Mouse (Mus musculus) forebrain, postnatal 0 days (tissue): ENCODE results near the gene Rtn1. TPM values are rescaled to one million over a fixed set of nuclear protein-coding genes. Genes with fewer than 3 reads are reported as not detected.

Experiments used
- ATAC-seq: fragments of 200-750 bp; cut with Nextera tagmentation; 2 replicates; pipeline ENCODE4 v1.8.0; 2017; ENCODE audit warnings: mild to moderate bottlenecking, moderate library complexity
- DNase-seq: peaks from one replicate; pipeline ENCODE4 v3.0.0-alpha.2; 2015
- H3K27ac ChIP-seq: fragments of 300-500 bp; sonication (generic); 2 replicates; pipeline ENCODE4 v1.5.1; 2014; ENCODE audit warnings: low read depth, mild to moderate bottlenecking, antibody characterized with exemption, low read length, moderate library complexity, mixed read lengths
- H3K27me3 ChIP-seq: fragments of 300-500 bp; sonication (generic); 2 replicates; pipeline ENCODE4 v1.6.1; 2014; ENCODE audit warnings: mild to moderate bottlenecking, low read length, mixed read lengths; ENCODE audit not compliant: insufficient read depth
- H3K36me3 ChIP-seq: fragments of 300-500 bp; sonication (generic); 2 replicates; pipeline ENCODE4 v1.6.1; 2014; ENCODE audit warnings: mild to moderate bottlenecking, moderate library complexity; ENCODE audit not compliant: insufficient read depth
- H3K4me1 ChIP-seq: fragments of 300-500 bp; sonication (generic); 2 replicates; pipeline ENCODE4 v1.6.1; 2014; ENCODE audit warnings: antibody characterized with exemption; ENCODE audit not compliant: insufficient read depth
- H3K4me2 ChIP-seq: fragments of 300-500 bp; sonication (generic); 2 replicates; pipeline ENCODE4 v1.6.1; 2014; ENCODE audit warnings: low read depth, mild to moderate bottlenecking, moderate library complexity
- H3K4me3 ChIP-seq: fragments of 300-500 bp; sonication (generic); 2 replicates; pipeline ENCODE4 v1.5.1; 2014; ENCODE audit warnings: low read depth, low read length, mixed read lengths
- H3K9ac ChIP-seq: fragments of 300-500 bp; sonication (generic); 2 replicates; pipeline ENCODE4 v1.6.1; 2014; ENCODE audit warnings: mild to moderate bottlenecking
- H3K9me3 ChIP-seq: fragments of 300-500 bp; sonication (generic); 2 replicates; pipeline ENCODE4 v1.6.1; 2016; ENCODE audit warnings: low read length
- CTCF ChIP-seq: sonication (generic); IDR thresholded peaks from 2 replicates; pipeline ENCODE4 v1.5.1; 2016; ENCODE audit warnings: antibody characterized with exemption, control low read depth, low read depth
- WGBS: fragments of 180-500 bp; shearing (Covaris S2); extraction: QIAGEN DNeasy Blood & Tissue Kit; methylation state at CpG from one replicate; pipeline ENCODE4 v1.1.7; 2014; 5-methylcytosine and 5-hydroxymethylcytosine counted together
- polyA plus RNA-seq: library from polyadenylated mRNA; unstranded; fragments of >200 nt; fragmentation: Nextera tagmentation; extraction: Ambion mirVana; gene quantifications from 2 replicates; pipeline ENCODE4 v1.2.1, GENCODE M21; 2015
- total RNA-seq: library from RNA; depleted of rRNA; stranded (reverse); fragments of >200 nt; gene quantifications from 2 replicates; pipeline ENCODE4 v1.2.3, GENCODE M21; 2014; rRNA removed

Gene Rtn1
- total RNA-seq (1,286 and 1,411 TPM in 2 replicates), polyA plus RNA-seq (2,997 and 3,605 TPM in 2 replicates)

GRCm38 (mm10) chr12:72408954-72409353 is at the start of gene Rtn1:
Rtn1 (minus strand) TSS chr12:72409054.
- peak within 1 kb of the TSS; percentile 91 for H3K27ac ChIP-seq
- TF ChIP-seq CTCF = no peak
- H3K9ac ChIP-seq = peak within 1 kb of the TSS; percentile 87
- H3K27me3 ChIP-seq = no peaks in the 10 kb centered on the region
- peak within 1 kb of the TSS; percentile 89 for H3K4me3 ChIP-seq
- DNase-seq (no peak), ATAC-seq (no peak)
- H3K4me1 ChIP-seq = peaks cover 5% of the 10 kb centered on the region; the same call in 1 of the 2 replicates
- H3K9me3 ChIP-seq = no peaks in the 10 kb centered on the region
- 28% methylated on average over 6 of the region's 6 CpGs for WGBS
- peak within 1 kb of the TSS; percentile 75 for H3K4me2 ChIP-seq
- no peaks in the 10 kb centered on the region for H3K36me3 ChIP-seq

- Histone ChIP-seq H3K4me3 (no peak overlapping the region), H3K9ac (no peak overlapping the region), H3K27me3 (no peaks in the 10 kb centered on the region), H3K4me1 (no peaks in the 10 kb centered on the region), H3K36me3 (no peaks in the 10 kb centered on the region), H3K9me3 (no peaks in the 10 kb centered on the region), H3K27ac (no peak overlapping the region), H3K4me2 (no peak overlapping the region)
- WGBS = 81% methylated on average over 17 of the region's 17 CpGs
- no peak for TF ChIP-seq CTCF
- no peak for ATAC-seq
- no peak for DNase-seq
Measured at GRCm38 (mm10) chr12:72453941-72454340, 45.1 kb upstream of the Rtn1 start.

GRCm38 (mm10) chr12:72441839-72442576 is 33.2 kb upstream of the Rtn1 start, which contains the start of gene Lrrc9:
Lrrc9 (plus strand) TSS chr12:72441866.
- Histone ChIP-seq H3K4me2 (peak within 1 kb of the TSS; percentile 68), H3K27me3 (no peaks in the 10 kb centered on the region), H3K27ac (no peak within 1 kb of the TSS), H3K9me3 (no peaks in the 10 kb centered on the region), H3K9ac (peak within 1 kb of the TSS; percentile 49), H3K4me3 (peak within 1 kb of the TSS; percentile 37), H3K36me3 (no peaks in the 10 kb centered on the region), H3K4me1 (peaks cover 9% of the 10 kb centered on the region; the same call in 1 of the 2 replicates)
- ATAC-seq (peak; percentile 78), DNase-seq (peak; percentile 73)
- 4% methylated on average over 31 of the region's 31 CpGs for WGBS
- peak; percentile 1; the same call in 1 of the 2 replicates for TF ChIP-seq CTCF

- Histone ChIP-seq H3K9ac (no peak overlapping the region), H3K4me1 (peaks cover 9% of the 10 kb centered on the region; the same call in 1 of the 2 replicates), H3K27ac (no peak overlapping the region), H3K4me3 (no peak overlapping the region), H3K27me3 (no peaks in the 10 kb centered on the region), H3K4me2 (no peak overlapping the region), H3K9me3 (no peaks in the 10 kb centered on the region), H3K36me3 (no peaks in the 10 kb centered on the region)
- DNase-seq (no peak), ATAC-seq (no peak)
- 30% methylated on average over 6 of the region's 6 CpGs for WGBS
- TF ChIP-seq CTCF = no peak
Measured at GRCm38 (mm10) chr12:72438961-72439480, 30.2 kb upstream of the Rtn1 start.

- WGBS = 16% methylated on average over 10 of the region's 10 CpGs
- DNase-seq (peak; percentile 53), ATAC-seq (peak; percentile 30; the same call in 1 of the 2 replicates)
- H3K4me1 ChIP-seq = peaks cover 9% of the 10 kb centered on the region; the same call in 1 of the 2 replicates
- no peaks in the 10 kb centered on the region for H3K36me3 ChIP-seq
- H3K4me3 ChIP-seq = no peak overlapping the region
- TF ChIP-seq CTCF = no peak
- H3K9ac ChIP-seq = no peak overlapping the region
- no peak overlapping the region for H3K4me2 ChIP-seq
- H3K27me3 ChIP-seq = no peaks in the 10 kb centered on the region
- no peaks in the 10 kb centered on the region for H3K9me3 ChIP-seq
- H3K27ac ChIP-seq = no peak overlapping the region
Measured at GRCm38 (mm10) chr12:72437676-72438341, 29.0 kb upstream of the Rtn1 start.

- H3K27ac ChIP-seq = 0 out of 2 replicates have a peak overlapping the region, but pooled peaks have one; percentile 9
- TF ChIP-seq CTCF = no peak
- ATAC-seq = peak; percentile 47
- H3K4me2 ChIP-seq = no peak overlapping the region
- no peaks in the 10 kb centered on the region for H3K9me3 ChIP-seq
- no peak overlapping the region for H3K4me3 ChIP-seq
- H3K4me1 ChIP-seq = peaks cover 6% of the 10 kb centered on the region; the same call in 1 of the 2 replicates
- no peak overlapping the region for H3K9ac ChIP-seq
- H3K27me3 ChIP-seq = no peaks in the 10 kb centered on the region
- DNase-seq = peak; percentile 67
- 29% methylated on average over 9 of the region's 9 CpGs for WGBS
- no peaks in the 10 kb centered on the region for H3K36me3 ChIP-seq
Measured at GRCm38 (mm10) chr12:72433241-72433865, 24.5 kb upstream of the Rtn1 start.
